Mouse (Mus musculus) midbrain, postnatal 0 days (tissue): Measurements from ENCODE around the gene Gnpnat1. TPM values are rescaled to one million over a fixed set of nuclear protein-coding genes. Genes with fewer than 3 reads are reported as not detected.

Experiments
- ATAC-seq: fragments of 200-750 bp; cut with Nextera tagmentation; 2 replicates; pipeline ENCODE4 v1.8.0; 2017; ENCODE audit warnings: moderate number of reproducible peaks, mild to moderate bottlenecking, moderate TSS enrichment, moderate library complexity; ENCODE audit not compliant: low FRiP score
- DNase-seq: peaks from one replicate; pipeline ENCODE4 v3.0.0-alpha.2; 2015; ENCODE audit warnings: low spot score
- H3K27ac ChIP-seq: fragments of 300-500 bp; sonication (generic); 2 replicates; pipeline ENCODE4 v1.5.1; 2014; ENCODE audit warnings: low read depth, mild to moderate bottlenecking, low read length, mixed read lengths
- H3K27me3 ChIP-seq: fragments of 300-500 bp; sonication (generic); 2 replicates; pipeline ENCODE4 v1.6.1; 2014; ENCODE audit warnings: low read length, control low read depth, mixed read lengths; ENCODE audit not compliant: insufficient read depth
- H3K36me3 ChIP-seq: fragments of 300-500 bp; sonication (generic); 2 replicates; pipeline ENCODE4 v1.6.1; 2014; ENCODE audit warnings: low read length, control low read depth, mixed read lengths; ENCODE audit not compliant: insufficient read depth
- H3K4me1 ChIP-seq: fragments of 300-500 bp; sonication (generic); 2 replicates; pipeline ENCODE4 v1.6.1; 2014; ENCODE audit warnings: mild to moderate bottlenecking, control low read depth, antibody characterized with exemption, low read length, mixed read lengths; ENCODE audit not compliant: insufficient read depth
- H3K4me2 ChIP-seq: fragments of 300-500 bp; sonication (generic); 2 replicates; pipeline ENCODE4 v1.6.1; 2014; ENCODE audit warnings: low read depth, mild to moderate bottlenecking, low read length, mixed read lengths; ENCODE audit not compliant: poor library complexity, severe bottlenecking
- H3K4me3 ChIP-seq: fragments of 300-500 bp; sonication (generic); 2 replicates; pipeline ENCODE4 v1.5.1; 2014; ENCODE audit warnings: low read depth, mild to moderate bottlenecking, low read length, moderate library complexity
- H3K9ac ChIP-seq: fragments of 300-500 bp; sonication (generic); replicated peaks from 2 replicates; pipeline ENCODE4 v1.6.1; 2014; ENCODE audit warnings: mild to moderate bottlenecking, low read length, moderate library complexity, mixed read lengths; ENCODE audit not compliant: poor library complexity, severe bottlenecking
- H3K9me3 ChIP-seq: fragments of 300-500 bp; sonication (generic); 2 replicates; pipeline ENCODE4 v1.6.1; 2016; ENCODE audit warnings: low read length, control low read depth
- CTCF ChIP-seq: IDR thresholded peaks from 2 replicates; pipeline ENCODE4 v1.5.1; 2016; ENCODE audit warnings: antibody characterized with exemption, mild to moderate bottlenecking
- WGBS: fragments of 180-500 bp; shearing (Covaris S2); extraction: QIAGEN DNeasy Blood & Tissue Kit; methylation state at CpG from one replicate; pipeline ENCODE4 v1.1.7; 2014; 5-methylcytosine and 5-hydroxymethylcytosine counted together
- polyA plus RNA-seq: library from polyadenylated mRNA; unstranded; fragments of >200 nt; fragmentation: Nextera tagmentation; extraction: Ambion mirVana; gene quantifications from 2 replicates; pipeline ENCODE4 v1.2.1, GENCODE M21; 2015
- total RNA-seq: library from RNA; depleted of rRNA; stranded (reverse); fragments of >200 nt; gene quantifications from 2 replicates; pipeline ENCODE4 v1.2.3, GENCODE M21; 2014

Gene Gnpnat1
- total and polyA plus RNA-seq, 2 experiments from 2014 or later: 17.6 to 19.1 TPM

GRCm38 (mm10) chr14:45365196-45365587 lies 39.5 kb downstream of the Gnpnat1 start:
- 83% methylated on average over 6 of the region's 6 CpGs for WGBS
- Histone ChIP-seq H3K4me2 (no peak overlapping the region), H3K9ac (no peak overlapping the region), H3K27ac (no peak overlapping the region), H3K4me1 (no peaks in the 10 kb centered on the region), H3K4me3 (no peak overlapping the region), H3K36me3 (peaks cover 14% of the 10 kb centered on the region), H3K27me3 (no peaks in the 10 kb centered on the region), H3K9me3 (0 out of 2 replicates have a peak, but pooled peaks cover 3% of the 10 kb centered on the region)
- TF ChIP-seq CTCF: no peak
- DNase-seq: no peak
- ATAC-seq: no peak

- peak; percentile 87 for ATAC-seq
- WGBS: 68% methylated on average over 16 of the region's 16 CpGs
- Histone ChIP-seq H3K36me3 (peaks cover 8% of the 10 kb centered on the region), H3K4me2 (no peak overlapping the region), H3K27me3 (no peaks in the 10 kb centered on the region), H3K9me3 (0 out of 2 replicates have a peak, but pooled peaks cover under 1% of the 10 kb centered on the region), H3K27ac (no peak overlapping the region), H3K4me3 (no peak overlapping the region), H3K9ac (no peak overlapping the region), H3K4me1 (no peaks in the 10 kb centered on the region)
- TF ChIP-seq CTCF: no peak; the same call in 1 of the 2 replicates
- peak; percentile 83 for DNase-seq
Observed at GRCm38 (mm10) chr14:45364211-45365195, 40.2 kb downstream of the Gnpnat1 start.

- no peak for TF ChIP-seq CTCF
- H3K4me2 ChIP-seq: peak within 1 kb of the TSS; percentile 70
- no peaks in the 10 kb centered on the region for H3K9me3 ChIP-seq
- peaks cover 17% of the 10 kb centered on the region for H3K36me3 ChIP-seq
- under 1% methylated on average over 51 of the region's 93 CpGs for WGBS
- H3K9ac ChIP-seq: peak within 1 kb of the TSS; percentile 77
- peak; percentile 97 for ATAC-seq
- peak within 1 kb of the TSS; percentile 76 for H3K4me3 ChIP-seq
- peak; percentile 92 for DNase-seq
- peak within 1 kb of the TSS; percentile 59; the same call in 1 of the 2 replicates for H3K27ac ChIP-seq
- H3K4me1 ChIP-seq: no peaks in the 10 kb centered on the region; the same call in 1 of the 2 replicates
- H3K27me3 ChIP-seq: no peaks in the 10 kb centered on the region
Observed at GRCm38 (mm10) chr14:45350931-45351859, 53.5 kb downstream of the Gnpnat1 start, which contains the start of gene Styx. Styx (plus strand) TSS chr14:45351093.

GRCm38 (mm10) chr14:45329589-45330181 lies 75.0 kb downstream of the Gnpnat1 start, which contains the start of gene Psmc6:
Psmc6 (plus strand) TSS chr14:45329788.
- WGBS: under 1% methylated on average over 41 of the region's 44 CpGs
- ATAC-seq (peak; percentile 98), DNase-seq (peak; percentile 97)
- H3K36me3 ChIP-seq: peaks cover 7% of the 10 kb centered on the region; the same call in 1 of the 2 replicates
- TF ChIP-seq CTCF: peak; percentile 95
- H3K9me3 ChIP-seq: no peaks in the 10 kb centered on the region
- H3K4me2 ChIP-seq: peak within 1 kb of the TSS; percentile 61
- no peaks in the 10 kb centered on the region for H3K4me1 ChIP-seq
- H3K9ac ChIP-seq: peak within 1 kb of the TSS; percentile 92
- H3K27ac ChIP-seq: peak within 1 kb of the TSS; percentile 88
- H3K4me3 ChIP-seq: peak within 1 kb of the TSS; percentile 99
- H3K27me3 ChIP-seq: no peaks in the 10 kb centered on the region

- 0 out of 2 replicates have a peak, but pooled peaks cover 5% of the 10 kb centered on the region for H3K36me3 ChIP-seq
- WGBS: 14% methylated on average over 8 of the region's 8 CpGs
Observed at GRCm38 (mm10) chr14:45329018-45329588, 75.6 kb downstream of the Gnpnat1 start.

More at GRCm38 (mm10) chr14:45329018-45329588, 75.6 kb downstream of the Gnpnat1 start:
- no peak for TF ChIP-seq CTCF
- H3K27me3 ChIP-seq: no peaks in the 10 kb centered on the region
- peak overlapping the region; percentile 47 for H3K4me2 ChIP-seq
- ATAC-seq (peak; percentile 54), DNase-seq (peak; percentile 53)
- H3K27ac ChIP-seq: peak overlapping the region; percentile 64
- no peak overlapping the region; the same call in 1 of the 2 replicates for H3K9ac ChIP-seq
- peak overlapping the region; percentile 99 for H3K4me3 ChIP-seq
- no peaks in the 10 kb centered on the region for H3K4me1 ChIP-seq
- no peaks in the 10 kb centered on the region for H3K9me3 ChIP-seq
